Mouse (Mus musculus) testis, adult 2 months (tissue): ENCODE results near the gene Mturn.

Source experiments
- CTCF ChIP-seq: fragments of 200-500 bp; IDR thresholded peaks from 2 replicates; pipeline ENCODE4 v1.5.1; 2012; ENCODE audit warnings: low read depth, mild to moderate bottlenecking, inconsistent platforms, low read length, moderate library complexity; ENCODE audit not compliant: control insufficient read depth, insufficient read depth, insufficient replicate concordance
- POLR2A ChIP-seq: fragments of 200-500 bp; IDR thresholded peaks from 2 replicates; pipeline ENCODE4 v1.6.1; 2012; ENCODE audit warnings: low read depth, mild to moderate bottlenecking, inconsistent platforms, low read length, moderate library complexity; ENCODE audit not compliant: control insufficient read depth

DNA sequence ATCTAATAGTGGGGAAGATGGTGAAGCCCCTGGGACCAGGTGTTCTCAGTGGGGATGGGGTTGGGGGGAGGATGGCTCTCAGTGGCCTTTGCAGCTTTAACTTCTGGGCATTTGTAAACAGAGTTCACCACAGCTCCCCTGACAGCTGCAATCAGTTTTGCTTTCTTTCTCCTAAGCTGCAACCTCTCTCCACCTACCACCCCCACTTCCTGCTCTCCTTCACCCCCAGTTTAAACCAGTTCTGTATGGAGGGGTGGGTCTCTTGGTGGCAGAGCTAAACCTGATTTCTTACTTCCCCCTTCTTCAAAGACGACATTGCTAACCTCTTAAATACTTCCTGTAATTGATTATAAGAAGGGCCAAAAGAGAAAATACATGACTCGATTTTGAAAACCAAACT, 34.3 kb downstream of the Mturn start:
- no peak for TF ChIP-seq POLR2A
- TF ChIP-seq CTCF, result no peak
